Mouse (Mus musculus): ENCODE measurements around the gene H2afv. TPM values are rescaled to one million over a fixed set of nuclear protein-coding genes. Genes with fewer than 3 reads are reported as not detected.

The H2afv gene
- polyA plus RNA-seq, 1 experiment from 2014 or later: 428 TPM

- DNase-seq (ENCODE audit: low spot score) (peak; percentile 86), ATAC-seq (ENCODE audit: low read depth) (peak; percentile 82)
- Histone ChIP-seq H3K9me3 (ENCODE audit: control insufficient read depth, low read length) (no peaks in the 10 kb centered on the region), H3K4me1 (ENCODE audit: control insufficient read depth, insufficient read depth, low read length) (no peaks in the 10 kb centered on the region), H3K4me2 (ENCODE audit: low read depth, low read length) (no peak overlapping the region), H3K27me3 (replicated peaks; ENCODE audit: control insufficient read depth, insufficient read depth, low read length) (no peaks in the 10 kb centered on the region), H3K36me3 (ENCODE audit: control insufficient read depth, insufficient read depth, low read length) (no peaks in the 10 kb centered on the region), H3K4me3 (ENCODE audit: low read depth, low read length) (no peak overlapping the region), H3K27ac (replicated peaks; ENCODE audit: low read depth, low read length) (no peak overlapping the region), H3K9ac (ENCODE audit: low read depth, low read length) (no peak overlapping the region)
- 74% methylated on average over 6 of the region's 6 CpGs for WGBS
Measured at GRCm38 (mm10) chr11:6481669-6482185, 37.5 kb upstream of the H2afv start.

- WGBS: 78% methylated on average over 13 of the region's 13 CpGs
- DNase-seq (ENCODE audit: low spot score) (peak; percentile 75), ATAC-seq (ENCODE audit: low read depth) (peak; percentile 19; the same call in 1 of the 2 replicates)
- H3K9ac ChIP-seq (ENCODE audit: low read depth, low read length): 0 out of 2 replicates have a peak overlapping the region, but pooled peaks have one; percentile 6
- H3K9me3 ChIP-seq (ENCODE audit: control insufficient read depth, low read length): no peaks in the 10 kb centered on the region
- 0 out of 2 replicates have a peak overlapping the region, but pooled peaks have one; percentile 21 for H3K27ac ChIP-seq (replicated peaks; ENCODE audit: low read depth, low read length)
- H3K27me3 ChIP-seq (replicated peaks; ENCODE audit: control insufficient read depth, insufficient read depth, low read length): no peaks in the 10 kb centered on the region
- H3K4me1 ChIP-seq (ENCODE audit: control insufficient read depth, insufficient read depth, low read length): no peaks in the 10 kb centered on the region
- no peak overlapping the region for H3K4me3 ChIP-seq (ENCODE audit: low read depth, low read length)
- no peaks in the 10 kb centered on the region for H3K36me3 ChIP-seq (ENCODE audit: control insufficient read depth, insufficient read depth, low read length)
- H3K4me2 ChIP-seq (ENCODE audit: low read depth, low read length): no peak overlapping the region
Measured at GRCm38 (mm10) chr11:6480681-6481405, 36.6 kb upstream of the H2afv start.

- Histone ChIP-seq H3K4me1 (ENCODE audit: control insufficient read depth, insufficient read depth, low read length) (no peaks in the 10 kb centered on the region), H3K9ac (ENCODE audit: low read depth, low read length) (no peak overlapping the region), H3K27ac (replicated peaks; ENCODE audit: low read depth, low read length) (no peak overlapping the region), H3K36me3 (ENCODE audit: control insufficient read depth, insufficient read depth, low read length) (no peaks in the 10 kb centered on the region), H3K4me3 (ENCODE audit: low read depth, low read length) (no peak overlapping the region), H3K9me3 (ENCODE audit: control insufficient read depth, low read length) (no peaks in the 10 kb centered on the region), H3K27me3 (replicated peaks; ENCODE audit: control insufficient read depth, insufficient read depth, low read length) (no peaks in the 10 kb centered on the region), H3K4me2 (ENCODE audit: low read depth, low read length) (no peak overlapping the region)
- WGBS: 70% methylated on average over 7 of the region's 7 CpGs
- DNase-seq (ENCODE audit: low spot score) (no peak), ATAC-seq (ENCODE audit: low read depth) (no peak)
Measured at GRCm38 (mm10) chr11:6480191-6480590, 35.9 kb upstream of the H2afv start.

- Histone ChIP-seq H3K27ac (replicated peaks; ENCODE audit: low read depth, low read length) (no peak overlapping the region), H3K27me3 (replicated peaks; ENCODE audit: control insufficient read depth, insufficient read depth, low read length) (no peaks in the 10 kb centered on the region), H3K9me3 (ENCODE audit: control insufficient read depth, low read length) (no peaks in the 10 kb centered on the region), H3K4me2 (ENCODE audit: low read depth, low read length) (no peak overlapping the region), H3K36me3 (ENCODE audit: control insufficient read depth, insufficient read depth, low read length) (no peaks in the 10 kb centered on the region), H3K9ac (ENCODE audit: low read depth, low read length) (no peak overlapping the region), H3K4me1 (ENCODE audit: control insufficient read depth, insufficient read depth, low read length) (peaks cover 3% of the 10 kb centered on the region; the same call in 1 of the 2 replicates), H3K4me3 (ENCODE audit: low read depth, low read length) (no peak overlapping the region)
- no peak for DNase-seq (ENCODE audit: low spot score)
- no peak for ATAC-seq (ENCODE audit: low read depth)
- 77% methylated on average over 2 of the region's 2 CpGs for WGBS
Measured at GRCm38 (mm10) chr11:6479231-6479630, 35.0 kb upstream of the H2afv start.

- WGBS: 100% methylated on average over 1 of the region's 1 CpGs
Measured at GRCm38 (mm10) chr11:6477350-6477749, 33.1 kb upstream of the H2afv start.

GRCm38 (mm10) chr11:6476876-6477275 lies 32.6 kb upstream of the H2afv start:
- no peak overlapping the region for H3K9ac ChIP-seq (ENCODE audit: low read depth, low read length)
- peaks cover 21% of the 10 kb centered on the region; the same call in 1 of the 2 replicates for H3K4me1 ChIP-seq (ENCODE audit: control insufficient read depth, insufficient read depth, low read length)
- H3K27me3 ChIP-seq (replicated peaks; ENCODE audit: control insufficient read depth, insufficient read depth, low read length): no peaks in the 10 kb centered on the region
- WGBS: 67% methylated on average over 6 of the region's 6 CpGs
- DNase-seq (ENCODE audit: low spot score) (no peak), ATAC-seq (ENCODE audit: low read depth) (no peak)
- no peak overlapping the region for H3K4me3 ChIP-seq (ENCODE audit: low read depth, low read length)
- H3K36me3 ChIP-seq (ENCODE audit: control insufficient read depth, insufficient read depth, low read length): no peaks in the 10 kb centered on the region
- no peaks in the 10 kb centered on the region for H3K9me3 ChIP-seq (ENCODE audit: control insufficient read depth, low read length)
- peak overlapping the region; percentile 97; the same call in 1 of the 2 replicates for H3K27ac ChIP-seq (replicated peaks; ENCODE audit: low read depth, low read length)
- H3K4me2 ChIP-seq (ENCODE audit: low read depth, low read length): 0 out of 2 replicates have a peak overlapping the region, but pooled peaks have one; percentile 76

More at GRCm38 (mm10) chr11:6477350-6477749, 33.1 kb upstream of the H2afv start:
- Histone ChIP-seq H3K9ac (ENCODE audit: low read depth, low read length) (no peak overlapping the region), H3K27me3 (replicated peaks; ENCODE audit: control insufficient read depth, insufficient read depth, low read length) (no peaks in the 10 kb centered on the region), H3K4me2 (ENCODE audit: low read depth, low read length) (no peak overlapping the region), H3K27ac (replicated peaks; ENCODE audit: low read depth, low read length) (no peak overlapping the region), H3K4me3 (ENCODE audit: low read depth, low read length) (no peak overlapping the region), H3K36me3 (ENCODE audit: control insufficient read depth, insufficient read depth, low read length) (no peaks in the 10 kb centered on the region), H3K9me3 (ENCODE audit: control insufficient read depth, low read length) (no peaks in the 10 kb centered on the region), H3K4me1 (ENCODE audit: control insufficient read depth, insufficient read depth, low read length) (peaks cover 17% of the 10 kb centered on the region; the same call in 1 of the 2 replicates)
- DNase-seq (ENCODE audit: low spot score): peak; percentile 67
- 0 out of 2 replicates have a peak, but pooled peaks have one; percentile 3 for ATAC-seq (ENCODE audit: low read depth)

- peaks cover 3% of the 10 kb centered on the region for H3K36me3 ChIP-seq (ENCODE audit: control insufficient read depth, insufficient read depth, low read length)
- ATAC-seq (ENCODE audit: low read depth) (peak; percentile 95), DNase-seq (ENCODE audit: low spot score) (peak; percentile 94)
- 1% methylated on average over 5 of the region's 76 CpGs for WGBS
- no peaks in the 10 kb centered on the region for H3K27me3 ChIP-seq (replicated peaks; ENCODE audit: control insufficient read depth, insufficient read depth, low read length)
- peak within 1 kb of the TSS; percentile 97 for H3K27ac ChIP-seq (replicated peaks; ENCODE audit: low read depth, low read length)
- H3K4me1 ChIP-seq (ENCODE audit: control insufficient read depth, insufficient read depth, low read length): peaks cover 29% of the 10 kb centered on the region
- peak within 1 kb of the TSS; percentile 97 for H3K4me3 ChIP-seq (ENCODE audit: low read depth, low read length)
- peak within 1 kb of the TSS; percentile 90 for H3K4me2 ChIP-seq (ENCODE audit: low read depth, low read length)
- no peaks in the 10 kb centered on the region for H3K9me3 ChIP-seq (ENCODE audit: control insufficient read depth, low read length)
- peak within 1 kb of the TSS; percentile 93 for H3K9ac ChIP-seq (ENCODE audit: low read depth, low read length)
Measured at GRCm38 (mm10) chr11:6475867-6476484, 31.7 kb upstream of the H2afv start, which contains the start of gene Purb. Gene Purb, minus strand, starts transcription at chr11:6475917.

- under 1% methylated on average over 50 of the region's 109 CpGs for WGBS
Measured at GRCm38 (mm10) chr11:6474874-6475731, 30.9 kb upstream of the H2afv start.

More at GRCm38 (mm10) chr11:6474874-6475731, 30.9 kb upstream of the H2afv start:
- Histone ChIP-seq H3K4me2 (ENCODE audit: low read depth, low read length) (peak overlapping the region; percentile 90), H3K27me3 (replicated peaks; ENCODE audit: control insufficient read depth, insufficient read depth, low read length) (no peaks in the 10 kb centered on the region), H3K4me3 (ENCODE audit: low read depth, low read length) (peak overlapping the region; percentile 97), H3K9me3 (ENCODE audit: control insufficient read depth, low read length) (no peaks in the 10 kb centered on the region), H3K36me3 (ENCODE audit: control insufficient read depth, insufficient read depth, low read length) (peaks cover 12% of the 10 kb centered on the region), H3K27ac (replicated peaks; ENCODE audit: low read depth, low read length) (peak overlapping the region; percentile 97), H3K9ac (ENCODE audit: low read depth, low read length) (peak overlapping the region; percentile 93), H3K4me1 (ENCODE audit: control insufficient read depth, insufficient read depth, low read length) (peaks cover 38% of the 10 kb centered on the region)
- peak; percentile 42 for DNase-seq (ENCODE audit: low spot score)
- ATAC-seq (ENCODE audit: low read depth): 0 out of 2 replicates have a peak, but pooled peaks have one; percentile 3
